Mouse (Mus musculus) kidney, adult 8-10 months (tissue): Measurements from ENCODE around the gene Carmil2.

Experiments
- DNase-seq, 2 experiments: peaks; one replicate each; pipeline ENCODE4 v3.0.0; 2022

Carmil2 gene

GRCm38 (mm10) chr8:105697196-105697780 is 11.2 kb downstream of the Carmil2 start:
- no peak for DNase-seq

GRCm38 (mm10) chr8:105698734-105699133 is 12.7 kb downstream of the Carmil2 start:
- DNase-seq, result no peak

GRCm38 (mm10) chr8:105699488-105700215 is 13.6 kb downstream of the Carmil2 start:
- DNase-seq, result no peak

GRCm38 (mm10) chr8:105700566-105700965 is 14.5 kb downstream of the Carmil2 start:
- DNase-seq, result no peak

- DNase-seq, result peak; percentile 94 to 96
Measured at GRCm38 (mm10) chr8:105700966-105701824, 15.1 kb downstream of the Carmil2 start, which contains the start of the genes Acd and Pard6a. TSS of gene Acd (minus strand) at chr8:105701102. TSS of gene Pard6a (plus strand) at chr8:105701148.

- no peak for DNase-seq
Measured at GRCm38 (mm10) chr8:105702001-105702401, 15.9 kb downstream of the Carmil2 start.

- DNase-seq, result no peak
Measured at GRCm38 (mm10) chr8:105702731-105703415, 16.8 kb downstream of the Carmil2 start.

- no peak for DNase-seq
Measured at GRCm38 (mm10) chr8:105704146-105704812, 18.2 kb downstream of the Carmil2 start.

GRCm38 (mm10) chr8:105704955-105705354 is 18.9 kb downstream of the Carmil2 start:
- no peak for DNase-seq

GRCm38 (mm10) chr8:105706426-105706825 is 20.4 kb downstream of the Carmil2 start:
- no peak for DNase-seq

- peak; percentile 89 to 92 for DNase-seq
Measured at GRCm38 (mm10) chr8:105707498-105708403, 21.7 kb downstream of the Carmil2 start, which contains the start of the genes 4933405L10Rik and Enkd1. TSS of gene 4933405L10Rik (plus strand) at chr8:105707655. TSS of gene Enkd1 (minus strand) at chr8:105708210.

GRCm38 (mm10) chr8:105708675-105709074 is 22.6 kb downstream of the Carmil2 start:
- no peak for DNase-seq

- no peak for DNase-seq
Measured at GRCm38 (mm10) chr8:105709317-105709716, 23.2 kb downstream of the Carmil2 start.

GRCm38 (mm10) chr8:105712286-105712685 is 26.2 kb downstream of the Carmil2 start:
- DNase-seq, result no peak

GRCm38 (mm10) chr8:105714139-105714538 is 28.1 kb downstream of the Carmil2 start:
- peak; percentile 74 to 91 for DNase-seq

GRCm38 (mm10) chr8:105715042-105715441 is 29.0 kb downstream of the Carmil2 start:
- DNase-seq, result no peak

- no peak for DNase-seq
Measured at GRCm38 (mm10) chr8:105716302-105716945, 30.4 kb downstream of the Carmil2 start.

GRCm38 (mm10) chr8:105719637-105720036 is 33.6 kb downstream of the Carmil2 start:
- no peak for DNase-seq

GRCm38 (mm10) chr8:105722861-105723260 is 36.8 kb downstream of the Carmil2 start:
- DNase-seq, result no peak

GRCm38 (mm10) chr8:105725726-105726125 is 39.7 kb downstream of the Carmil2 start:
- no peak for DNase-seq
